Mouse (Mus musculus): ENCODE measurements around the gene Ppp1r36. TPM values are rescaled to one million over a fixed set of nuclear protein-coding genes. Genes with fewer than 3 reads are reported as not detected.

Ppp1r36 gene
- total and polyA plus RNA-seq, 3 experiments = not detected

- Histone ChIP-seq H3K9me3 (replicated peaks; ENCODE audit: low read length) (no peaks in the 10 kb centered on the region), H3K4me1 (ENCODE audit: control insufficient read depth in 1 of 2, insufficient read depth in 2 of 2) (peaks cover 0 to 7% of the 10 kb centered on the region in 2 experiments; a peak in 1 of 4 replicates), H3K79me2 (replicated peaks; ENCODE audit: control insufficient read depth, extremely low read depth, insufficient read depth, poor library complexity, severe bottlenecking) (no peaks in the 10 kb centered on the region), H3K4me3 (replicated peaks in 1 of 3; ENCODE audit: low read depth in 2 of 3, low read length in 2 of 3, poor library complexity in 1 of 3) (no peak overlapping the region), H3K4me2 (ENCODE audit: insufficient read depth, low read depth, poor library complexity, severe bottlenecking) (no peak overlapping the region), H3K27me3 (replicated peaks) (no peaks in the 10 kb centered on the region), H3K27ac (ENCODE audit: insufficient read depth, low read depth) (no peak overlapping the region), H3K9ac (ENCODE audit: insufficient read depth, low read depth) (no peak overlapping the region), H3K36me3 (replicated peaks in 1 of 2; ENCODE audit: control insufficient read depth in 1 of 2, insufficient read depth in 1 of 2, low read length in 1 of 2) (no peaks in the 10 kb centered on the region)
- in situ Hi-C loops (cut with MboI; ENCODE audit: low pct_ligation_motif_present, low pct_unique_long_range_greater_than_20kb, low sequenced_read_pairs) = no loop called here
- no peak for DNase-seq (ENCODE audit: extremely low read depth)
- dilution Hi-C loops (cut with MboI; ENCODE audit: extremely low pct_ligation_motif_present, extremely low pct_unique_long_range_greater_than_20kb, low sequenced_read_pairs) = no loop called here
- no peak for TF ChIP-seq ZKSCAN1 (IDR thresholded peaks at IDR 0.05; ENCODE audit: borderline replicate concordance, low read depth, low read length)
- no peak for TF ChIP-seq MAZ (IDR thresholded peaks at IDR 0.05; ENCODE audit: low read depth, low read length)
- TF ChIP-seq ETS1 (conservative IDR thresholded peaks at IDR 0.05; ENCODE audit: low read depth, low read length) = no peak
- TF ChIP-seq NELFE (IDR thresholded peaks at IDR 0.05; ENCODE audit: low read depth, low read length) = no peak
- TF ChIP-seq CTCF (conservative IDR thresholded peaks at IDR 0.05 in 1 of 2, IDR thresholded peaks at IDR 0.05 in 1 of 2; ENCODE audit: low read depth in 2 of 2, low read length in 2 of 2) = no peak
- TF ChIP-seq MYC (IDR thresholded peaks at IDR 0.05; ENCODE audit: low read depth, low read length) = no peak
- no peak for TF ChIP-seq KAT2A (IDR thresholded peaks at IDR 0.05; ENCODE audit: insufficient replicate concordance, low read length)
Observed at GRCm38 (mm10) chr12:76430879-76431406, 13.6 kb downstream of the Ppp1r36 start.

- Histone ChIP-seq H3K4me2 (ENCODE audit: insufficient read depth, low read depth, poor library complexity, severe bottlenecking) (no peak overlapping the region), H3K36me3 (replicated peaks in 1 of 2; ENCODE audit: control insufficient read depth in 1 of 2, insufficient read depth in 1 of 2, low read length in 1 of 2) (no peaks in the 10 kb centered on the region), H3K79me2 (replicated peaks; ENCODE audit: control insufficient read depth, extremely low read depth, insufficient read depth, poor library complexity, severe bottlenecking) (no peaks in the 10 kb centered on the region), H3K9me3 (replicated peaks; ENCODE audit: low read length) (no peaks in the 10 kb centered on the region), H3K4me3 (replicated peaks in 1 of 3; ENCODE audit: low read depth in 2 of 3, low read length in 2 of 3, poor library complexity in 1 of 3) (no peak overlapping the region), H3K9ac (ENCODE audit: insufficient read depth, low read depth) (no peak overlapping the region), H3K27ac (ENCODE audit: insufficient read depth, low read depth) (no peak overlapping the region), H3K4me1 (ENCODE audit: control insufficient read depth in 1 of 2, insufficient read depth in 2 of 2) (peaks cover 0 to 7% of the 10 kb centered on the region in 2 experiments; a peak in 1 of 4 replicates), H3K27me3 (replicated peaks) (no peaks in the 10 kb centered on the region)
- TF ChIP-seq GABPA (IDR thresholded peaks at IDR 0.05; ENCODE audit: insufficient replicate concordance, low read depth, low read length) = no peak
- no peak for TF ChIP-seq POLR2AphosphoS2 (IDR thresholded peaks at IDR 0.05; ENCODE audit: low read depth, low read length)
- TF ChIP-seq SMC3 (IDR thresholded peaks at IDR 0.05; ENCODE audit: low read depth, low read length) = no peak
- no peak for TF ChIP-seq JUN (IDR thresholded peaks at IDR 0.05; ENCODE audit: insufficient read depth, low read depth, low read length)
- no peak for TF ChIP-seq CHD1 (IDR thresholded peaks at IDR 0.05; ENCODE audit: low read depth, low read length)
- TF ChIP-seq HCFC1 (IDR thresholded peaks at IDR 0.05; ENCODE audit: low read depth, low read length) = no peak
- TF ChIP-seq TBP (conservative IDR thresholded peaks at IDR 0.05; ENCODE audit: low read depth, low read length) = no peak
- TF ChIP-seq MAZ (IDR thresholded peaks at IDR 0.05; ENCODE audit: low read depth, low read length) = no peak
- TF ChIP-seq NRF1 (IDR thresholded peaks at IDR 0.05; ENCODE audit: low read depth, low read length) = no peak
- no peak for TF ChIP-seq ELF1 (IDR thresholded peaks at IDR 0.05; ENCODE audit: low read depth, low read length)
- no peak for TF ChIP-seq IRF4 (IDR thresholded peaks at IDR 0.05; ENCODE audit: low read depth, low read length)
- no peak for TF ChIP-seq KAT2A (IDR thresholded peaks at IDR 0.05; ENCODE audit: insufficient replicate concordance, low read length)
- TF ChIP-seq USF1 (IDR thresholded peaks at IDR 0.05; ENCODE audit: low read depth, low read length) = no peak
- TF ChIP-seq POLR2A (IDR thresholded peaks at IDR 0.05; ENCODE audit: low read depth, low read length) = no peak
- TF ChIP-seq MYC (IDR thresholded peaks at IDR 0.05; ENCODE audit: low read depth, low read length) = no peak
- in situ Hi-C loops (cut with MboI; ENCODE audit: low pct_ligation_motif_present, low pct_unique_long_range_greater_than_20kb, low sequenced_read_pairs) = no loop called here
- dilution Hi-C loops (cut with MboI; ENCODE audit: extremely low pct_ligation_motif_present, extremely low pct_unique_long_range_greater_than_20kb, low sequenced_read_pairs) = no loop called here
- DNase-seq (ENCODE audit: extremely low read depth) = no peak
Observed at GRCm38 (mm10) chr12:76431431-76431830, 14.1 kb downstream of the Ppp1r36 start.

Measured in CH12.LX (cell line).